Mouse (Mus musculus): ENCODE measurements around the gene Nf1. TPM values are rescaled to one million over a fixed set of nuclear protein-coding genes. Genes with fewer than 3 reads are reported as not detected.
A peak's percentile ranks its signal among the peaks of the same experiment; 100 is the strongest.

The Nf1 gene
- polyA plus RNA-seq, 1 experiment from 2014 or later, result 4.7 TPM

- DNase-seq (ENCODE audit: low spot score), result no peak
These were observed 187.7 kb downstream of the Nf1 start for GRCm38 (mm10) chr11:79527015-79527738.

GRCm38 (mm10) chr11:79527739-79528384, 188.4 kb downstream of the Nf1 start:
- peak; percentile 44 for DNase-seq (ENCODE audit: low spot score)

- DNase-seq (ENCODE audit: low spot score), result no peak
These were observed 189.1 kb downstream of the Nf1 start for GRCm38 (mm10) chr11:79528601-79529000.

GRCm38 (mm10) chr11:79529226-79529625, 189.7 kb downstream of the Nf1 start:
- DNase-seq (ENCODE audit: low spot score), result no peak

- no peak for DNase-seq (ENCODE audit: low spot score)
These were observed 190.2 kb downstream of the Nf1 start for GRCm38 (mm10) chr11:79529736-79530135.

DNA sequence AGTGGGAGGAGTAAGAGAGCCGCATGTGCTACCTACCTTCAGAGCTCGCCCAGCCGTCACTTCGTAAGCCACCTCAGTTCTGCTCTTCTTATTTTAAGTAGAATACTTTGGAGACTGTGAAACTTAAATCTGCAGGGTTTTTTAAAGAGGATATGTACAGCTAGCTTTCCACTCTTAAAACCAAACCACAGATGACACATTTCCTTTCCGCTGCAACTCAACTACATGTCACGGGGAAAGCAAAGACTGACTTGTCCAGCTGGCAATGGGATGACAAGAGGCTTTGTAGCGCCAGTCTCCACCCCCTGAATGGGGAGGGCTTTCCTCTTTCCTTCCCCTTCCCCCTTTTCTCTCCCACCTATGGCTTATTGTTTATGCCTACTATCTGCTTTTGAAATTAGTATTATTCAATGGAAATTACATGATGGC, 190.9 kb downstream of the Nf1 start, which contains the start of the genes Evi2 and Evi2a:
TSS of gene Evi2 (minus strand) at position 257 of the 429 bp plus-strand sequence.
TSS of gene Evi2a (minus strand) at position 277 of the 429 bp plus-strand sequence.
- peak; percentile 70 for DNase-seq (ENCODE audit: low spot score)

- DNase-seq (ENCODE audit: low spot score), result no peak
These were observed 191.3 kb downstream of the Nf1 start for GRCm38 (mm10) chr11:79530774-79531173.

- no peak for DNase-seq (ENCODE audit: low spot score)
These were observed 192.0 kb downstream of the Nf1 start for GRCm38 (mm10) chr11:79531485-79531884.

- DNase-seq (ENCODE audit: low spot score), result no peak
These were observed 193.8 kb downstream of the Nf1 start for GRCm38 (mm10) chr11:79533311-79533710.

GRCm38 (mm10) chr11:79533950-79534690, 194.6 kb downstream of the Nf1 start:
- DNase-seq (ENCODE audit: low spot score), result no peak

DNA sequence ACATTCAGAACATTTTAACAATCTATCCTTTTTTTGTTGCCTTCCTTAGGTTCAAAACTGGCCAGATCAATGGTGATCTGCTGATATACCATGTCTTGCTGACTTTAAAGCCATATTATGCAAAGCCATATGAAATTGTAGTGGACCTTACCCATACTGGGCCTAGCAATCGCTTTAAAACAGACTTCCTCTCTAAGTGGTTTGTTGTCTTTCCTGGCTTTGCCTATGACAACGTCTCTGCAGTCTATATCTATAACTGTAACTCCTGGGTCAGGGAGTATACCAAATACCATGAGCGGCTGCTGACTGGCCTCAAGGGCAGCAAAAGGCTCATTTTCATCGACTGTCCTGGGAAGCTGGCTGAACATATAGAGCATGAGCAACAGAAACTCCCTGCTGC, 196.1 kb downstream of the Nf1 start:
- no peak for DNase-seq (ENCODE audit: low spot score)

DNA sequence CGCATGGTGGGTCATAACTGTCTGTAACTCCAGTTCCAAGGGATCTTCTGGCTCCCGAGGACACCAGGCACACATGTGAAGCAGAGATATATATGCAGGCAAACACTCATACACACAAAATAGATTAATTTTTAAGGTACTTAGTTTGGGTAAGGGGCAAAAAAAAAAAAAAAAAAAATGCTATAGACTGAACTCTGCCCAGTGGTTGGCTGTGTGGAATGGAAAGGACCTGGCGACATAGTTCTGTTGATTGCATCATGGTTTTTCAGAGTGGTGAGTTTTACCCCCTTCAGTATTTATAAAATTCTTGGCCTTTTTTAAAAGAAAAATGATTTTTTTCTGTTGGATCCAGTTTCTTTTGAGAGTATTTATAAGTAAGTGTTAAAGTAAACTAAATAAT, 196.8 kb downstream of the Nf1 start:
- no peak for DNase-seq (ENCODE audit: low spot score)

GRCm38 (mm10) chr11:79552622-79553021, 213.1 kb downstream of the Nf1 start:
- DNase-seq (ENCODE audit: low spot score), result peak; percentile 39

GRCm38 (mm10) chr11:79560536-79560935, 221.0 kb downstream of the Nf1 start:
- no peak for DNase-seq (ENCODE audit: low spot score)

DNA sequence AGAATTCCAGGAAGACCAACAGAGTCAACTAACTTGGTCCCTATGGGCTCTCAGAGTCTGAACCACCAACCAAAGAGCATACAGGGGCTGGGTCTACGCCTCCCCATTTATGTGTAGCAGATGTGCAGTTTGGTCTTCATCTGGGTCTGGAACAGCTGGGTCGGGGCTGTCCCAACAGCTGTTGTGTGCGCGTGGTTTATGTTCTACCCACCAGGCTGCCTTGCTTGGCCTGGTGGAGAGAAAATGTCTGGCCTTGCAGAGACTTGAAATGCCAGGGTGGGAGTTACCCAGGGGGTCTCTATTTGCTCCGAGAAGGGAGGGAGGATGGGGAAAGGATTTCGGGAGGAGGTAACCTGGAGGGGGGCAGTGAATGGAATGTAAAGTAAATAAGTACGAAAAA, 224.0 kb downstream of the Nf1 start:
- no peak for DNase-seq (ENCODE audit: low spot score)

DNA sequence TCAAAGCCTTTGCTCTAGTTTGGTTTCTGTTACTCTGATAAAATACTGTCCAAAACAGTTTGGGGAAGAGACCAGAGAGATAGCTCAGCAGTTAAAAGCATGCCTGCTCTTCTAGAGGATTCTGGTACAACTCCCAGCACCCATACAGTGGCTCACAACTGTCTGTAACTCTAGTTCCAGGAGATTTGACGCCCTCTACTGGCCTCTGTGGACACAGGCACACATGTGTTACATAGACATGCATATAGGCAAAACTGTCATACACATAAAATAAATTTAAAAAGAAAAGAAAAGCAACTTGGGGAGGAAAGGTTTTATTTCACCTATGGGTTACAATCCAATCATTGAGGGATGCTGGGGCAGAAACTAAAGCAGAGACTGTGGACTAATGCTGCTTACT, 227.5 kb downstream of the Nf1 start:
- DNase-seq (ENCODE audit: low spot score), result no peak

DNA sequence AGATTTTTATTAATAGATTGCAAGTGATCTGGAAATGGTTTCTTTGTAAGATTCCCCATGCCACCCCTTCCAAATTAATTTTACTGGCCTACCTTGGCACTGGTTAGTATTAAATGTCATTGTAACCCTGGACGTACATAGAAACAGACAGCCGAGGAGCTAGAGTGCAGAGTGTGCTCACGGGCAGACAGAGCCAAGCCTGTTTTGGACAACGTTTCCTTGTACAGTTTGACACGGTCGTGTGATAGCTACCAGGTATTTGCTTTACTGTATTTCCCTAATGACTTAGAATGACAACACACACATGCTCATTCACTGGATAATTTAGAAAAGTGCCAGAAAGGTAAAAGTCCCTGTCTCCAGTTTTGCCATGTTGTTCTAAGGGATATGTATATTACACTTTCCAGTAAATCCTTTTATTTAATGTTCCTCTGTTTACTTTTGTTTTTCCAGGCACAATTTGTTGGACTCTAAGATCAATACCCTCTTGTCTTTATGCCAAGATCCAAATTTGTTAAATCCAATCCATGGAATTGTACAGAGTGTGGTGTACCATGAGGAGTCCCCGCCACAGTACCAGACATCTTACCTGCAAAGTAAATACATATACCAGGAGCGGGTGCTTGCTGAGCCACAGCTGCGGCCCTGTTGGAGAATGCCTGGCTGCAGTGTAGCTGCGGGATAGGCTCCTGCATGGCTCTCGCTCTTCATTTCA, 228.9 kb downstream of the Nf1 start:
- DNase-seq (ENCODE audit: low spot score), result no peak

- no peak for DNase-seq (ENCODE audit: low spot score)
These were observed 230.8 kb downstream of the Nf1 start for GRCm38 (mm10) chr11:79570319-79570718.

DNA sequence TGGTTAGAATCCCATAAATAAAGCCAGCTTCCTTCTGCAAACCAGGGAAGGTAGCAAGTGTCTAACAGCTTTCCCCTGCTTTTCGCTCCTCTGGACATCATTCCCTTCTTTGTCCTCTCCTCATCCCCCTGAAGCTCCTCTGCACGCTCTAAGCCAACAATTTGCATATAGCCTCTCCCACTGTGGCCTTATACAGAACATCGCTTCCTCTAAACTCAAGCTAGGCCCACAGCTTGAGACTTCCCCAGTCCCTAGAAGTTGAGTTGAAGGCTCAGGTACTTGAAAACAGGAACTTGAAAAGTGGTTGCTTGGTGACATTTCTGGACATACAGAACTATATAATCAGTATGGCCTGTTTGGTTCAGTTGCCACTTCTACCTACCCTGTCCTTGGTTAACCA, 234.3 kb downstream of the Nf1 start:
- DNase-seq (ENCODE audit: low spot score), result no peak

DNA sequence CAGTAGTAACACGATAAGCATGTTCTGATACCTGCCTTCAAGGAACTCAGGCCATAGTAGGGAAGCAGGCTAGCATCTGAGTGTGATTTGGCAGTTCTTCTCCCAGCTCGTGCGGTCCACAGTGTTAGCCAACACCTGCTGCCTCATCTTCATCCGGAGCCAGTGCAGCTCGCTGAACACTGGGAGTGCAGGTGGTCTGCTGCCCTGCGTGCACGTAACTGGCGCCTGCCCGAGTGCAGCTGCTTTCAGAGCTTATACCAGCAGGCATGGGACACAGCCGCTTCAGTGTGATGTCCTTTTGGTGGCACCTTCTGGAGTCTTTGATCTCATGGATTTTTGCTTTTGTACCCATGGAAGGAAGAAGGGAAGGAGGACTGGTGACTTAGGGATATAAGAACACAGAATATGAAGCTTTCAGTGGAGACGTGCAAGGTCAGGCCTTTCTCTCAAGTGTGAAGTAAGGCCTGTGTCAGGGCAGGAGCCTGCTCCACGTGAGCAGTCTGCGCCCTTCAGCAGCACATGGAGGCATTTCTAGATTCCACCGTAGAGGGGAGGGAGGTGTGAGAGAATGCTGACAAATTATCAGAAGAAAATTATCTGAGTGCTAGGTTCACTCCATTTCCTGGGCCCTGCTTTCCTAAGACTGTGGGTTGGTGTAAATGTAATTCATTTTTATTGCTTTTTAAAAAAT, 236.0 kb downstream of the Nf1 start:
- DNase-seq (ENCODE audit: low spot score), result peak; percentile 40

DNA sequence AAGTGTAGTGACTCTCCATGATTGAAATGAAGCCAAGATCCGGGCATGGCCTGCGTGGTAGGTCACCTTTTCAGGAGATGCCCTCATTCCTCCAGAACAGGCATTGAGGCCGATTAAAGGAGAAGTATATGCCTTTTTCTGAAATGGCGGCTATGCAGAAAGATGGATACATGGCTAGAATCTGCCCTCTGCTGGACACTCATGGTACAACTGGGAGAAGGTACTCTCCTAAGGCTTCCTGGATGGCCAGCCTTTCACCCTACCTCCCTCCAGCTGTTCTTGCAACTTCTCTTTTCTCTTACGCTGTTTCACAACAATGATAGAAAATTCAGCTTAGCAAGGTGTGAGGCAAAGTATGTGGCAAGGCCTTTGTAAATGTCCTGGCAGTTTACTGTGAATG, 238.2 kb downstream of the Nf1 start:
- peak; percentile 84 for DNase-seq (ENCODE audit: low spot score)

Data from thymus, postnatal 0 days (tissue).